Mouse (Mus musculus) embryo, embryonic 10.5 days (tissue): Measurements from ENCODE around the gene Olfr514.

Experiments
- DNase-seq: peaks from one replicate; pipeline ENCODE4 v3.0.0-alpha.2; 2015; ENCODE audit warnings: low spot score

Olfr514 gene

GRCm38 (mm10) chr7:108825897-108826296 is at the start of gene Olfr514:
Gene Olfr514, minus strand, starts transcription at chr7:108825997.
- no peak for DNase-seq

GRCm38 (mm10) chr7:108872279-108872678 is 46.5 kb upstream of the Olfr514 start, which contains the start of gene Olfr517:
Gene Olfr517, minus strand, starts transcription at chr7:108872379.
- no peak for DNase-seq

GRCm38 (mm10) chr7:108850429-108850828 is 24.6 kb upstream of the Olfr514 start, which contains the start of gene Olfr516:
Gene Olfr516, minus strand, starts transcription at chr7:108850529.
- no peak for DNase-seq

- DNase-seq: peak; percentile 78
Measured at GRCm38 (mm10) chr7:108814593-108815215, 11.1 kb downstream of the Olfr514 start.

- peak; percentile 81 for DNase-seq
Measured at GRCm38 (mm10) chr7:108797205-108797933, 28.4 kb downstream of the Olfr514 start.
